Mouse (Mus musculus) layer of hippocampus, adult 9-11 months (tissue): ENCODE results near the gene Pex7.

ENCODE experiments used
- DNase-seq: peaks from one replicate; pipeline ENCODE4 v3.0.0; 2022

The Pex7 gene

GRCm38 (mm10) chr10:19907246-19907804 is at the start of gene Pex7:
Pex7 (minus strand) TSS chr10:19907689.
- DNase-seq = peak; percentile 95

GRCm38 (mm10) chr10:19956745-19957144 is 49.3 kb upstream of the Pex7 start:
- no peak for DNase-seq

GRCm38 (mm10) chr10:19955817-19956216 is 48.3 kb upstream of the Pex7 start:
- DNase-seq = no peak

GRCm38 (mm10) chr10:19954572-19954971 is 47.1 kb upstream of the Pex7 start:
- DNase-seq = no peak

- DNase-seq = no peak
Measured at GRCm38 (mm10) chr10:19953032-19953761, 45.7 kb upstream of the Pex7 start.

GRCm38 (mm10) chr10:19949106-19949505 is 41.6 kb upstream of the Pex7 start:
- no peak for DNase-seq

GRCm38 (mm10) chr10:19948381-19948780 is 40.9 kb upstream of the Pex7 start:
- no peak for DNase-seq

GRCm38 (mm10) chr10:19947901-19948300 is 40.4 kb upstream of the Pex7 start:
- DNase-seq = no peak

GRCm38 (mm10) chr10:19947441-19947840 is 40.0 kb upstream of the Pex7 start:
- no peak for DNase-seq

GRCm38 (mm10) chr10:19946644-19947043 is 39.2 kb upstream of the Pex7 start:
- DNase-seq = peak; percentile 39

- DNase-seq = no peak
Measured at GRCm38 (mm10) chr10:19945651-19946050, 38.2 kb upstream of the Pex7 start.

- DNase-seq = no peak
Measured at GRCm38 (mm10) chr10:19942621-19943020, 35.1 kb upstream of the Pex7 start.

GRCm38 (mm10) chr10:19941914-19942313 is 34.4 kb upstream of the Pex7 start:
- no peak for DNase-seq

GRCm38 (mm10) chr10:19941063-19941462 is 33.6 kb upstream of the Pex7 start:
- DNase-seq = peak; percentile 38

- no peak for DNase-seq
Measured at GRCm38 (mm10) chr10:19940626-19941025, 33.1 kb upstream of the Pex7 start.

- DNase-seq = no peak
Measured at GRCm38 (mm10) chr10:19940127-19940526, 32.6 kb upstream of the Pex7 start.

- DNase-seq = peak; percentile 37
Measured at GRCm38 (mm10) chr10:19939282-19939705, 31.8 kb upstream of the Pex7 start.

- DNase-seq = no peak
Measured at GRCm38 (mm10) chr10:19938738-19939137, 31.2 kb upstream of the Pex7 start.

- DNase-seq = no peak
Measured at GRCm38 (mm10) chr10:19936961-19937708, 29.6 kb upstream of the Pex7 start.

GRCm38 (mm10) chr10:19935821-19936367 is 28.4 kb upstream of the Pex7 start:
- no peak for DNase-seq

- no peak for DNase-seq
Measured at GRCm38 (mm10) chr10:19935295-19935623, 27.8 kb upstream of the Pex7 start.

- DNase-seq = peak; percentile 26
Measured at GRCm38 (mm10) chr10:19934384-19935294, 27.1 kb upstream of the Pex7 start, which contains the start of gene Map3k5. Map3k5 (plus strand) TSS chr10:19934472.
